Mouse (Mus musculus): ENCODE data around the gene Gm26920.
"Not testable (repeated sequence)": the region's sequence is repeated elsewhere in the genome, so short reads cannot be mapped to it uniquely, and the experiment has no call there.

Gm26920 gene

DNA sequence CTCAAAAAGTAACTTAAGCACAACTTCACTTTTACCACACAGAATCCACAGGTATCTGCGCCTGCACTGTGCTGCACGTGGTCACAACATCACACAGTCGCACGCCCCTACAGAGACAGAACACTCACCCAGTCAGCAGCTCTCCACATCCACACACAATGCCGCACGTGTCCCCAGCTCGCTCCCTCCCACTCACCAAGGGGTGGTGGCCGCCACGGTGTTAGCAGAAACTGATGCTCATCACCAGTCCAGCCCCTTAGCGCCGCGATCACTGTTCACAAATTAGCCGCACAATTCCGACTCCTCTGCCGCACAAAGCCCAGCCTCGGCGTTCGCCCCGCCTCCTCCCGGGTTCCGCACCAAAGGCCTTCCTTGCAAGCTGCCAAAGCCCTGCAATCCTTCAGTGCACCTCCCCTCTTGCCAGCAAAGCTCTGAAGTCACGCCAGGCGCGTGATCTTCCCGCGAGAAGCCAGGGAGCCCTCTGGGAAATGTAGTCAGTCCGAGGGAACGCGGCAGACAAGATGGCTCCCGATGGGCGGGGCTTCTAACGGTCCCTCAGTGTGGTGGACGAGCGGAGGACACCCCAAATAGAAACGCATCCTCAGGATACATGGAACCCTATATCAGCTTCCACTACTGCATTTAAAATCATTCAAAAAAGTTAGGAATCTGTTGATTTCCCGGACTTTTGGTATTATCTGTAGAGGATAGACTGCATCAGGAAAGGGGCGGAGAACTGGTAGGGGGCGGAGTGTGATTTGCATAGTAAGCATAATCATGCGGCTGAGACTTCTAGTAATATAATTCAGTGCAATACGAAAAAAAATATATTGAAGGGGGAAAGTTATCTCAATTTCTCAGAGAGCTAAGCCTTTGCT is at the start of gene Gm26920, which contains the start of gene Zfp566:
Gene Gm26920, minus strand, starts transcription at position 319 of the 878 bp plus-strand sequence.
Gene Zfp566, minus strand, starts transcription at position 436 of the 878 bp plus-strand sequence.
- peak; percentile 90 to 98 for DNase-seq (ENCODE audit: low spot score in 2 of 2)

DNA sequence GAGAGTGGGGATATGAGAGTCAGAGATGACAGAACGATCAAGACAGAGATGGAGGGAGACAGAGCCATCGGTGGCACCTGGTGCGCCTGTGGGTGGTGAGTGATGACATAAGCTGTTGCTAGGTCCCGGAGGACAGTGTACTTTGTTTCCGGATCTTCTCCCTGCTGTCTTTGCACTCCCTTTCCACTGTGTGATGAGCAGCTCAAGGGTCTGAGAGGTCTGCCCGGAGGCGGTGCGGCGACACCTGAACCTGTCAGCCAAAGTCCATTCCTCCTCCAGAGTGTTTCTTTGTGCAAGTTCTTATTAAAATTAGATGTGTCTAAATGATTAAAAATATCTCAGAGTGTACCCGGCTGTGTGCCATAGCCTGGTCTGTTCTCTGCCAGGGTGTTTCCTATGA is 46.6 kb upstream of the Gm26920 start:
- no peak for DNase-seq (ENCODE audit: low spot score in 2 of 2)

DNA sequence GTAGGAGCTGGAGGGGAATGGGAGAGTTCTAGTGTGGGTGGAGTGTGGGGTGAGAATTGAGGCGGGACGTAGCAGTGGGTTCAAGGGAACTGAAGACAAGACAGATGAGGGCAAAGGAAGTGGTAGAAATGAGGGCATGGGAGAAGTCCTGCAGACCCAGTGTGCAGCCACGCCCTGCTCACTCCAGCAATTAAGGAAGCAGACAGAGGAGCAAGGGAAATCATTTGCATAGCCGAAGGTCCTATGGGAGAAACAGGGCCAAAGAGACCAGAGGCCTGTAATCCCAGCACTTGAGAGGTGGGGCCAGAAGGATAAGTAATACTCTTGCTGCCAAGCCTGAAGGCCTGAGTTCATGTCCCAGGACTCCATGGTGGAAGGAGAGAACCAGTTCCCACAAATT is 42.2 kb upstream of the Gm26920 start:
- DNase-seq (ENCODE audit: low spot score in 2 of 2): no peak

DNA sequence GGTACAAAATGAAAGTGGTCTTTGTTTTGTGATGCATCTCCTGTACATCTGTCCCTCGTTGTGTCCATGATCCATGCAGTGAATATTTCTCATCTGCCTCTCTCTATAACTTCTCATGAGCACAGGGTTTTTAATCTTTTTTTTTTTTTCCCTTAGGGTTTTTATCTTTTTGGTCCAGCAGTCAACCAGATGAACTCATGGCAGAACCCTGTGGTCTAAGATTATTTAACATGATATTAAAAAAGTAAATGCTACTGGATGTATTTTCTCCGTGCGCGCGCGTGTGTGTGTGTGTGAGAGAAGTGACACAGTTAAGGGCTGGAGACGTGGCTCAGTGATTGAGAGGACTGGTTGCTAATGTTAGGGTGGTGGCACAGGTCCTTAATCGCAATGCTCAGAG is 39.7 kb upstream of the Gm26920 start:
- DNase-seq (ENCODE audit: low spot score in 2 of 2): no peak

DNA sequence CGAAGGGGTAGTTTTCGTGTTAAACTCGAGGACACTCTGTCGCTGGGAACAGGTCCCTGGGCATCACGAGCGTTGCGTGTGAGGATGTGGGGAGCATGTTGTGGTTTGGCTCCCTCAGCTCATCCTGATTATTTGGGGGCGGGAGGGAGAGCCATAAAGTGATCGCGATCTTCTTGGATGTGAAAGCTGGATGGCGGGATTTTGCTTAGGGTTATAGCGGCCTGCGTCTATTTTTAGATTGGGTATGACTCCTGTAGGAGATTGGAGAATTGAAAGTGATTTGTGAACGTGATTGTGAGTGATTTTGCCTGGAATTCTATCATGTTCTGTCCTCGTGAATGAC is 31.9 kb upstream of the Gm26920 start:
- DNase-seq (ENCODE audit: low spot score in 2 of 2): no peak

DNA sequence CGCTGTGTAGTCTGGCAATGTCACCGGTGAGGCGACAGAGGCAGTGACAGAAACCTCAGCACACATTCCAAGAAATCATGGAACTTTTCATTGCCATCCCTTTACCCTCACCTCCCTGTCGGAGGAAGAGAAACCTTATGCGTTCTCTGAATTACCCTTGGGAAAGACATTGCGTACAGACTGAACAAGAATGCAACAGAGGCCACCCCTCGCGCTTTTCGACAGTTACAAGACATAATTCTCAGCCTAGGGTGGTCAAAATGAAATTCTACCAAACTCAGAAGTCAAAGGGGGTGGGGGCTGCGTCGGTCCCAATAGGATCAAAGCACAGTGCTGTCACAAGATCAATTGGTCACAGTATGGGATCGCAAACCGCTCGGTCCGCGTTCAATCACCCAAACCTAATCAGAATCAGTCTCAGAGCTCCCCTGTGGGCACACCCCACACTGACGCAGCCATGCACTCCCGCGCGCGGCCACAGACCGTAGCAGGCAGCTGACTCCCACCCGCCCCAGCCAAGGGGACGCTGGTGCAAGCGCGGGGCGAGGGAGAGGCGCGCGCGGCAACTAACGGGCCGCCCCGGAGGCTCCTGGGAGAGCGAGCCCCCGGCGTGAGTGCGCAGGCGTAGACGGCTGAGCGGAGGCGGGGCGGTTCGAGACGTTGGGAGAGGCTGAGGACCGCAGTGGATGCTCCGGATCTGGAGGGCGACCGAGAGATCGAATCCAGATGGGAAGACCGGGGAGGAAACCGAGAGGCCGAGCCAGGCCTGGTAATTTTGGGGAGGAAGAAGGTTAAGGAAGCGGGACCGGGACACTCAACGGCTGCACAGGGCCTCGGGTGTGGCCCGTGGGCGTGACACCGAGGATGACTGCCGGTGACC is 31.3 kb upstream of the Gm26920 start, which contains the start of gene Zfp382:
Gene Zfp382, plus strand, starts transcription at position 635 of the 880 bp plus-strand sequence.
- DNase-seq (ENCODE audit: low spot score in 2 of 2): peak; percentile 59 to 89

DNA sequence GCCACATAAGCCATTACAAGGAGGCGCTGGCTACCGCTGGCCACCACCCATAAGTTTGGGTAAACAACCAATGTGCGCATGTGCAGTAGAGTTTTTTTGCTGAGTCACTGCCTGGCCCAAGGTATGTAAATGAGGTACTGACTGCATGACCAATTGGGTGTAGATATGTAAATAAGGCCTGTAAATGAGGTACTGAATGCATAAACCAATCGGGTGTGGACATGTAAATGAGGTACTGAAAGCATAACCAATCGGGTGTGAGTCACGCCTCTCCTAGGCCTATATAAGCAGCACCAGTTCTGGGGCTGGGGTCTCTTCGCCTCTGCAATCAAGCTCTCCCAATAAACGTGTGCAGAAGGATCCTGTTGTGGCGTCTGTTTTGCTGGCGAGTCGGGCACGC is 27.7 kb upstream of the Gm26920 start:
- not testable (repeated sequence) for DNase-seq (ENCODE audit: low spot score in 2 of 2)

DNA sequence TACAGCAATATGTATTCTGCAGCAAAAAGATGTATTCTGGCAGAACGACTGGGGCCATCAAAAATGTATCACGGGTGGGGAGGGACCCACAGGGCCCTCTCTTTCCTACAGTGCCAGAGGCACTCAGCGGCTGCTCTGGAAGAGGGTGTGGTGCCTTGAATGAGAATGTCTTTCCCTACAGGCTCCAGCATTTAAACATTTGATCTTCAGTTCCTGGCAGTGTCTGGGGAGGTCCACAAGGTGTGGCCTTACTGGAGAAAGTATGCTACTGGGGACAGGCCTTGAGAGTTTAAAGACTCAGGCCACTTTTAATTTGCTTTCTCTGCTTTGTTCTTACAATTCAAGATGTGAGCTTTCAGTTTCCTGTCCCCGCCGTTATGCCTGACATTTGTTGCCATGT is 25.9 kb upstream of the Gm26920 start:
- DNase-seq (ENCODE audit: low spot score in 2 of 2): no peak

DNA sequence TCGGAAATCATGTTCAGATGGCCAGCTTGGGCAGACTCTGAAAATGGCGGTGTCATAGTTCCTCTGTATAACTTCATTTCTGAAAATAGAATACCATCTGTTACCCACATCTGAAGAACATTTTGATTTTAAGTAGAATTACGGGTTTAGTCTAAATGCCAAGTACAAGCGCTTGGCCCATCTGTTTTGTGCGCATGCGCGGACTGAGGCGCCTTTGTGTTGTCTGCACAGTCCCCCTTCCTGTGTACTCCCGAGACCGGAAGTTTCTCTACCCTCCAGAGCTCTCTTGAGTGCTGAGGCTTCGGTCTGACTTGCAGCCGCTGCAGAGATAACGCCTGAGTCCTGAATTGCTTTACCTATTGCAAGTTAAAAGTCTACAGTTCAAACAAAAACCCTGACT is 9.1 kb upstream of the Gm26920 start:
- DNase-seq (ENCODE audit: low spot score in 2 of 2): peak; percentile 66 to 86

DNA sequence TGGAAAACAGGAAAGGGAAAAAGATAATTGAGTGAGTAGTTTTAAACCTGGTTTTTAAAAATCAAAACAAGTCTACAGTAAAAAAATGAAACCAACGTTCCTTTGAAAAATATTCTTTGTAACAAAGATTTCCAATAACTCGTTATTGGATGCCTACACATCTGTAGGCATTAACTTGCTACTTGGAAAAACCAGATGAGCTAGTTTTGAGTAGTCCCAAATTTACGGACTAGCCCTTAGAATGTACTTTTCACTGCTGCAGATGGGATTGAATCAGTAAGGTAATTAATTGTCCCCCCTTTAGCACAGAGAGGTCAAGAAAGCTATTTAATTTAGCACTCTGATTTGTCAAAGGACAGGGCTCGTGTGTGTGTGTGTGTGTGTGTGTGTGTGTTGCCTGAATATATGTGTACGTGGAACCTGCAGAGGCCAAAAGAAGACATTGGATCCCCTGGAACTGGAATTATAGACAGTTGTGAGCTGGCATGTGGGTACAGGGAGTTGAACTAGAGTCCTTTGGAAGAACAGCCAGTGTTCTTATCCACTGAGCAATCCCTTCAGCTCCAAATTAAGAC is 5.4 kb upstream of the Gm26920 start:
- DNase-seq (ENCODE audit: low spot score in 2 of 2): no peak

DNA sequence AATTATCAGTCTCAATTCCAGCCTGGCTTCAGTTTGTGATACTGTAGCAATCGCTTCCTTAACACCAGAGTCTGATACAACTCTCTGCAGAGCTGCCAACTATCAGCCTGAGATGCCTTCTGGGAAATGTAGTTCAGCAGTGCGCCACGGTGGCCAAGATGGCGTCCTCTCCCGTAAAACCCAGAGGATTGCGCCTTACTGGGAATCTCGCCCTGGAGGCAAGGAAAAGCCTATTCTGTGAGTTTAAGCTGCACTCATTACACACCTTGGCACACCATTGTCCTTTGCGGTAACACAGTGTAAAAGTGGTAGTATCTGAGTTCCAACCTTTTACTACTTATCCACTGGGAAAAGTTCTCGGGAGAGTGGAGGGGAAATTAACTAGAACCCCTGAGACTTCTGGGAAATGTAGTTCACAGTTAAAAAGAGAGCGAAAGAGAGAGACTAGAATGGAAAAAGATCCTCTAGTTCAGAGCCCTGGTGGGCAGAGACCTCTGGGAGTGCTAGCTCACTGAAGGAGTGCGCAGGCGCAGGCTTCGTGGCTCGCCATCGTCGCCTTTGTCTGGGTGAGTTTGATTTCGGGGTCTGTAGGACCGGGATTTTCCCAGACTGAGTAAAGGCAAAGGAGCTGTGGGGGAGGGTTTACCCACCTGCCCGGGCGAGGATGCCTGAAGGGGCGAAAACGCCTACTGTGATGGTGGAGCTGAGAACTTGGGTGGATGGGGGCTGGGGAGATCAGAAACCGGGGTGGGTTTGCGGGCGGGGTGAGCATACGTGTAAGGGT is 4.6 kb upstream of the Gm26920 start, which contains the start of gene Zfp260:
Gene Zfp260, plus strand, starts transcription at position 132 of the 784 bp plus-strand sequence.
- DNase-seq (ENCODE audit: low spot score in 2 of 2): peak; percentile 83 to 93

DNA sequence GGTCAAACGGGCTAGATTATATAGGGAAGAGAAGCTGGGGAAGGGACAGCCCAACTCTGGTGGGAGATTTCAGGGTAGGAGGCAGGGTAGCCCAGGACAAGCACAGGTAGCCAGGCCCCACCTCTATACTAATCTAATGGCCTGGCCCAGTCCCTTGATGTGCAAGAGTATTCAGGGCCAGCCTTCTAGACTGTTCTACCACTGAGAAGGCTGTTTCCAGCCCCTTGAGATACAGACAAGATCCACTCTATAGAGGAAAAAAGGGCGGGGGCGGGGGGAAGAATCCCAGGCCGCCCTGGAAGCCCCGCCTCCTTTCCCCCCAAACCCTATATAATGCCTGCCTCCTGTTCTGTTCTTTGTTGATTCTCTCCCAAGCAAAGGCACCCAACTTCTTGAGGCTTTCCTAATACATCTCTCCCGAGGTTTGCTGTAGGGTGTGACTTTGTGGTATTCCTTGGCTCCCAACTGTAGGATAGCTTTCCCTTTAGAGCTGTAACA is 3.8 kb upstream of the Gm26920 start:
- DNase-seq (ENCODE audit: low spot score in 2 of 2): no peak

DNA sequence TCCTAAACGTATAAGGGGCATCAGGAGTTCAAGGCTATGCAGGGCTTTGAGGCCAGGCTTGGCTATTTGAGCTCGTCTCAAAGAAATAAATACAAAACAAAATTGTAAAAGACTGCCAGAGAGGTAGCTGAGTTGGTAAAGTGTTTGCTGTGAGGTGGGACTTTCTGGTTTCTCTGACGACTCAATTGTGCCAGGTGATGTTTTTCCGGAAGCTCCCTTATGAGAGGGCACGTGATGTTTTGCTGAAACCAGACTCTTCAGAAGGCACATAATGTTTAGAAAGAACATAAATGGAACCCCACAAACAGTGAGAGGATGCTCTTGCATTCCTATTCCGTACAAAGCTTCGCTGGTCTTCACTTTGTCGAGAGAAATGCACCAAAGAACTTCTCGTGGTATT is 2.5 kb upstream of the Gm26920 start:
- DNase-seq (ENCODE audit: low spot score in 2 of 2): no peak

DNA sequence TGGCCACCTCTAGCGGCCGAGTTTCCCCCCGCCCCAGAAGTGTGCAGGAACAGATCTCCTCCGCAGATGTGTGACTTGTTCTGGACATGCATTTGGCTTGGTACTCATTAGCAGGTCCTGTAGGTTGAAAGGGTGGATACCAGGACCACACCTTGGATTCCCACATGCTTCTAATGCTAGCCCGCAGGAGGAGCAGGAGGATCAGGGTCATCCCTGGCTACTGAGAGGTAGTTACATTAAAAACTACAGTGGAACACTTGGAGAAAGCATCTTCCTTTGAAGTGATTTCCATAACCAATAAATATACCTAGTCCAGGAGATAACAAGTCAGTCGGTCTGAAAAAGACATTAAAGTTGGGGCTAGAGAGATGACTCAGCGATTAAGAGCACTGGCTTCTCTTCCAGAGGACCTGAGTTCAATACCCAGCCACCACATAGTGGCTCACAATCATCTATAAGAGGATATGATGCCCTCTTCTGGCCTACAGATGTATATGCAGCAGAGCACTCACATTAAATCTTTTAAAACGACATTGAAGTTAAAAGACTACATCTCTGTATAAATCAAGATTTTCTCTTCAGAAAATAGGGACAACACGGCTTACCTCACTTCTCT is 868 bp upstream of the Gm26920 start:
- DNase-seq (ENCODE audit: low spot score in 2 of 2): no peak

DNA sequence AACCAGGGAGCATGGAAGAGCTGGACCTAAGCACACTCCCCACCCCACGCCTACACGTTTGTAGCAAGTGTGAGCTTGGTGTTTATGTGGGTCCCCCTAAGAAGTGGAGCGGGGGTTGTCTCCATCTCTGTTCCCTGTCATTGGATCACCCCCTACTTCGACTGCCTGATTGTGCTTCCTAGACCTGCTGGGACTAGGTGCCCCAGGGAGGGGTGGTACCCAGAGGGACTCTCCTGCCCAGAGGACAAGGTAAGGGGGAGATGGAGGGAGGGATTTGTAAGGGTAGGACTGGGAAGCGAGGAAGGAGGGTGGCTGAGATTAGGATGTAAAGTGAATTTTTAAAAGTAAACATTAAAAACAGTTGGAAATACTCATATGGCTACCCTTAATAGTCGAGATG is 805 bp downstream of the Gm26920 start:
- DNase-seq (ENCODE audit: low spot score in 2 of 2): no peak

DNA sequence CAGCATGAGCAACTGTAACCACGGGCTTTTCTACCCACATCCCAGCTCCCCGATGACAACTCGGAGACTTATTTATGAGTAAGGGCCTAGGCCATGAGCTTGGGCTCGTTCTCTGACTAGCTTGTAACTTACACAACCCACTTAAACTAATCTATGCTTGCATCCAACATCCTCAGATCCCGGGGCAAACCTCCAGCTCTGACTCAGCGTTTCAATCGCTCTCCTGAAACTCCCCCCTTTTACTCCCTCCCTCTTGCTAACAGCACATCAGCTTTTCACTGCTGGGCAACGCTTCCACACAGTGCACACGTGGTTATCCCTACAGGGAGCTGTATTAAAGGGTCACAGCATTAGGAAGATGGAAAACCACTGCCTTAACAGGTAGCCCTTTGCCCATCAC is 3.7 kb downstream of the Gm26920 start:
- DNase-seq (ENCODE audit: low spot score in 2 of 2): peak in 1 of 2 experiments; percentile 72

DNA sequence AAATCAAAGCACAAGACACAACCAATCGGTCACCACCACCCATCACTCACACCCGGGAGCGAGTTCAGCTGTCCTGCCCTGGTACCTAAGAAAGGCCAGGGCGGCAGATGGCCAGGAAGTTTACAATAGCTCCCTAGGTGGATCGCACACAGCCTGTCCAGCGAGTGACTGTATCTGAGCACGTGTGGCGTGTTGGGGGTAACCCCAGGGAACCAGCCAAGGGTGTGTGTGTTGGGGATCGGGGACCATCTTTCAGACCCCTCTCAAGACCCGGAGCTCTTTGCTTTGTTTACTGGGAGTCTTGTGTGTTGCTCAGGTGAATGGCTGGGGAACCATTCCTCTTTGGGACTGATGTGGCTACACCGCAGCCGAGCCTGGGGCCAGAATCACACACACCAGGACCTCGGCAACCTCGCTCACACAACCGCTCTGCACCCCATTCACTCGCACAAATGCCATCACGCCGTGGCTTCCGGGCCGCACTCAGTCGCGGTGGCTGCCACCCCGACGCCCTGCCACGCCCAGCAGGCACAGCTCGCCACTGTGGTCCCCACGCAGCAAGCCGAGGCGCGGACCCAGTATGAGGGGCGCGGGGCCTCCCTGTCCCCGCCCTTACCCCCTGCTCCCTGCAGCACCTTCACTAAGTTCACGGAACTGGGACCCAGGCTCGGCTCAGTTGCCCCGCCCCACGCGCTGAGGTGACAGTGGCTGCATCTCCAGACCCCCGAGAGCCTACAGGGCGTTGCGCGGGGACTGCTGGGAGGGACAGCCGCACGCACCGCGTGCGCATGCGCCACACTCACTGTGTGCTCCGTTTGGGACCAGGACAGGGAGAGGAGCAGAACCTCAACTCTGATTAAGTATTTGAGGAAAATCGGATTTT is 17.8 kb downstream of the Gm26920 start, which contains the start of gene Zfp82:
Gene Zfp82, minus strand, starts transcription at position 755 of the 883 bp plus-strand sequence.
- peak in 1 of 2 experiments; percentile 82 for DNase-seq (ENCODE audit: low spot score in 2 of 2)

DNA sequence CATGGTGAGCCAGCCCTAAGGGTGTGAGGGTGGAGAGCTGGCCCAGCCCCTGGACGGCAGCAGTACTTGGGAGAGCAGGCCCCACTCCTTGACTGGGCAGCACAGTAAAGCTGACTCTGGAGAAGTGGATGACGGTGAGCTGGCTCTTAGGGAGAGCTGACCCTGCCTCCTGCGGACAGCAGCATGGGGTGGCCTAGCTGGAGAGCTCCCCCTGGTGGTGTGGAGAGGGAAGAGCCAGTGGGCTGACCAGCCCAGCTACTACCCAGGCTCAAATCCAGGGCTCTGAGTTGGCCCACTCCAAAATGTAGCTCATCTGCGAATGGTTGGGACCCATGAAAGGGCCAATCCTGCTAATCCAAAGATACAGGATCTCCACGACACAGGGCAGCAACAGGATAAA is 25.6 kb downstream of the Gm26920 start:
- DNase-seq (ENCODE audit: low spot score in 2 of 2): no peak

DNA sequence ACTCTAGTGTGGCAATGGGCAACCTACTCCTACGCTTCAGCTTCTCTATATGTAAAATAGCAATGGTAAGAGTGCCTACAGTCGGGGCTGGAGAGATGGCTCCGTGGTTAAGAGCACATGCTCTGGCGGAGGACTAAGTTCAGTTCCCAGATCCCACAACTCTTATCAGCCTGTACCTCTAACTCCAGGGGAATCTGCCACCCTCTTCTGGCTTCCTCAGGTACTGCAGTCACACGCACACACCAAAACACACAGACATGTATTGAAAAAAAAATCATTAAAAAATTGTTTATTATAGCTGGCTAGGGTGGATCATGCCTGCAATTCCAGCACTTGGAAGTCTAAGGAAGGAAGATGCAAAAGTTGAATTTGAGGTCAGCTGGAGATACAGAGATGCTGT is 27.7 kb downstream of the Gm26920 start:
- no peak for DNase-seq (ENCODE audit: low spot score in 2 of 2)

DNA sequence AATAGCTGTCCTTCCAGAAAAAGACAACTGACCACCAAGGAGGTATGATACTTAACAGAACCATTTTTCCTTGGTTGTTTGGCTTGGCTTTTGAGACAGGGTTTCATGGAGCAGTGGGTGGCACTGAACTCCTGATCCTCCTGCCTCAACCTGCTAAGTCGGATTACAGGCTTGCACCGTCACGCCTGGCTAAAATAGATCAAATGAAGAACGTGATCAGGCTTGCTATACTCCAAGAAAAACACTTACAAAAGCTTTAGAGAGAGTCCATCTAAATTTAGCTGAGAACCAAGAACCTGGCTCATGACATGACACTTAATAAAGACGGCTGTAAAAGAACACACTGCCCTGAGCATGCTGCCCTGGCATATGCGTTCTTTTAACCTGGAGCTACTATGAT is 29.9 kb downstream of the Gm26920 start:
- DNase-seq (ENCODE audit: low spot score in 2 of 2): no peak
